Mouse (Mus musculus) layer of hippocampus, postnatal 14 days (tissue): ENCODE data around the gene Rnf180. TPM values are rescaled to one million over a fixed set of nuclear protein-coding genes. Genes with fewer than 3 reads are reported as not detected.

Experiments
- DNase-seq, 2 experiments: peaks; one replicate each; pipeline ENCODE4 v3.0.0; 2021 to 2022; ENCODE audit warnings: low spot score in 2 of 2, mixed read lengths in 1 of 2
- total RNA-seq, 2 experiments: library from RNA; stranded (reverse); gene quantifications; 2 replicates each; pipeline ENCODE4 v1.2.3; 2021

Rnf180 gene
- total RNA-seq, 2 experiments from 2014 or later: 20.3 to 21.0 TPM

- DNase-seq: no peak
Measured at GRCm38 (mm10) chr13:105256757-105257433, 37.7 kb downstream of the Rnf180 start.

GRCm38 (mm10) chr13:105250767-105251166, 43.8 kb downstream of the Rnf180 start:
- peak in 1 of 2 experiments; percentile 20 for DNase-seq

DNA sequence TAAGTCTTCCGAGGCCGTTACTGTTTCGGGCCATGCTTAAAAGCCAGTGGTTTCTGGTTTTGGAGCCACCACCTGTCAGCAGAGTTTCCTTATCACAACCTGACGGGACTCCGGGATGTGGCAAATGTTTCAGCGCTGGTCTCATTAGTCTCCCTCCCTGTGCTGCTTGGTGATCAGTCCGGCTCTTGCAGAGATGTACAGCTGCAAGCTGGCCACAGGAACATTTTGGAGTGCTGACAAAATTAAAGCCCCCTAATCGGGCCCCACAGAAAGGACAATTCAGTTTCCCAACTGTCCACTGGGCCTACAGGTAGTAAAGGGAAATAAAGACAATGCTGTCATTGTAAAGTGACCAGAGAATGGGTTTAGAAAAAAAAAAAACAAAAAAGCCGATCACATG, 44.4 kb downstream of the Rnf180 start:
- DNase-seq: peak in 1 of 2 experiments; percentile 16

DNA sequence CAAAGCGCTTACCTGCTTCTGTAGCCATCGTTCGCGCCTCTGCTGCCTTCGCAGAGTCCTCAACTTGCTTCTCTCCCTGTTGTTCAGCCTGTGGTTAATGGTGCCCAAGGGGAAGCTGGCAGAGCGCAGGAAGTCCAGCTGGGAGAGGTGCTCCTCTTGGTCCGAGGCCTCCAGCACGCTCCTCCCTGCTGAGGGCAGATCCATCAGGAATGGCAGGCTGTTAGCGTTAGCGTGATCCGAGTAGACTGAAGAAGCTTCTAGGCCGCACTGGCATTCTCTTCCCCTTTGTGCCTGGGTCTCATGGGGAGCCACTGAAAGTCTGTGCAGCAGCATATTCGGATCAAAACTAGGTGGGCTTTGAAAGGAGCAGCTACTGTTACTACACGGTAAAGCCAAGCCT, 45.0 kb downstream of the Rnf180 start:
- peak; percentile 23 to 36 for DNase-seq

DNA sequence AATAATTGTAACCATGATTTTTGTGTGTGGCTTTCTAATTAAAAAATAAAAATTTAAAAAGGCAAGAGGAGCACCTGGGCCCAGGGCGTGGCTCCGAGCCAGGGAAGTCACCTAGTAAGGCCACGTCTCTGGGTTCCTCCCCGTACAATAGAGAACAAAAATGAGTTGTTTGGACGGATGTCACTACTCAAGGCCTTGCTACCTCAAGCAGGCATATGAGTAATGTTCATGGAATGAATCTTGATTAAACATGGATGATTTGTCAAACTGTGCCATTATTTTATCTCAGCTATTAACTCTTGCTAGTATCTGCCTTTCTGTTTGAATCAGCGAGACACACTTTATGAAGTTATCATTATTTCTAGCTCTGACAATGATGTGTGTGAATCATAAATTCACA, 46.9 kb downstream of the Rnf180 start:
- no peak for DNase-seq

DNA sequence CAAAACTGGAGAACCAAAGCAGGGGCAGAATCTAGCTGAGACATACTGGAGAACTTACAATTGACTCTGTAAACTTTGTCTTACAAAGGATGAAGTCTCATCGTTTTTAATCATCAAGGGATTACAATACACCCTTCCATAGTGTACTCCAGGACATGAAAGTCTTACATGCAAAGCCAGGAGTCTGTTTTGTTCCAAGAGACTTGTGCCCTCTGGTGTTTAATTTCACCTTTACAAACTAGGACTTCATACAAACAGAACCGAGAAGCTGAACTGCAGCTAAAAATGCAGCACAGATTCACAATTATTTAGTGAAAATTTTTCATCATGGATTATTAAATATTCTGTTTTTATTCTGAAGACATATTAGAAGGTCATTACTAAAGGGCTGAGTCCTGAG, 53.8 kb downstream of the Rnf180 start:
- DNase-seq: no peak

- no peak for DNase-seq
Measured at GRCm38 (mm10) chr13:105227126-105227525, 67.5 kb downstream of the Rnf180 start.

DNA sequence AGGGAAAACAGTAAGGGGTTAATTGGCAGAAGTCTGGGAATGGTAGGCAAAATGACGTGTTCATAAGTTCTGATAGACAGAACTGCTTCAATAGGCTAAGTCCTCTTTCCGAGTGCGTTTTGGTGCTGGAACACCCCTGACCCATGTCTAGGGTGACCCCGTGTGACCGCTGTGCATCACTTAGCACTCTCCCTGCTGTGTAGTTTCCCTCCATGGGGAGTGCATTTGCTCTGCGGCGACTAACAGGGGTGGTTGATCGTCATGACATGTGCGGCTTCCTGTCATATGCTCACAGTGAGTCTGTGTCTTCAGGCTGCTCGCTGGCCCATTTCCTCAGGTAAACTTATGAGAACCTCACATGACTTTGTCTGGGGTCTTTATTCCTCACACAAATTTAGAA, 70.6 kb downstream of the Rnf180 start:
- DNase-seq: no peak

DNA sequence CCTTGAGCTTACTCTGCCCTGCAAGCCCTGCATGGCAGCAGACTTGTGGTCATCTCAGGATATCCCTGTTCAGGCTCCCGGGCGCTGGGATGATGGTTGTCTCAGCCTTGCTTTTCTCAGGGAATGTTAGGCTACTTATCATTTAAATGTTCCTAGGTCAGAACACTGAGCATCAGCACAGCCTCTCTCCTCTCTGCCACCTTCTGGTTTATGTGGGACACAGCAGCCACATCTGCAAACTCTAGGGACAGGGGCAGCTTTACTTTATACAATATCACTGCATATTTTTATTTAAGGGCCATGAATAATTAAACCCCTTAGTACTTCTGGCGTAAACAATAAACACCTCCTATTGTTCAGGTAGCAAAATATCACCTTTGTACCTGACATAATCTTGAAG, 71.5 kb downstream of the Rnf180 start:
- DNase-seq: peak in 1 of 2 experiments; percentile 26

- DNase-seq: no peak
Measured at GRCm38 (mm10) chr13:105222016-105222725, 72.4 kb downstream of the Rnf180 start.

DNA sequence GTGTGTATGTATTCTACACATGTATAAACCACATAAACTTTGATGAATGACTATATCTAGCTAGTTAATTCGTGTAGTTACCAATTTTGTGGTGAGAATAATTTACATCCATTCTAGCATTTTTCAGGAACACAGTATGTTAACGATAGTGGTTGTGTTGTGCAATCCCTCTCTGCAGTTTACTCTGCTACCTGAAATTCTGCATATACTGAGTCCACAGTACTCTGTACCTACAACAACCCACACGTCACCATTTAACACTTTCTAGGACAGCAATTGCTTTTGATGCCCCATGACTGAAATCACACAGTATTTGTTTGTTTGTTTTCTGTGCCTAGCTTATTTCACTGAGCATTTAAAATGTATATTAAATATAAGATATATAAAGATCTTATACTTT, 83.9 kb downstream of the Rnf180 start:
- DNase-seq: no peak

DNA sequence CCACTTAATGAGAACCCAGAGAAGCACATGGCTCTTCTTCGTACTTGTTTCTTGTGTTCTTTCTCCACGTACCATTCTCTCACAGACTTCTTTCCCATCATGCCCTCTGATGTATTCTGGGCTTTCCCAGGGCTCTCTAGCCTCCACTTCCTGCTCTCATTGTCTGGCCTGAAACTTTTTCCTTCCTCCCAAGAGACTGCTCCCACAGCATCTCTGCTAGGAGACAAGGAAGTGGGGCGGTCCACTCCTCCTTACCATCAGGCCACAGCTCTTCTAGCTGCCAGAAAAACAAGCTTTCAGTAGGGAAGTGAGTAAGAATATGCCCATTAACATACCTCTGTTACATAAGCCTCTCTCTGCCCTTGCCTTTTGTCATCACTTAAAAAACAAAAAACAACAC, 90.8 kb downstream of the Rnf180 start:
- DNase-seq: no peak

GRCm38 (mm10) chr13:105198658-105199057, 96.0 kb downstream of the Rnf180 start:
- no peak for DNase-seq

DNA sequence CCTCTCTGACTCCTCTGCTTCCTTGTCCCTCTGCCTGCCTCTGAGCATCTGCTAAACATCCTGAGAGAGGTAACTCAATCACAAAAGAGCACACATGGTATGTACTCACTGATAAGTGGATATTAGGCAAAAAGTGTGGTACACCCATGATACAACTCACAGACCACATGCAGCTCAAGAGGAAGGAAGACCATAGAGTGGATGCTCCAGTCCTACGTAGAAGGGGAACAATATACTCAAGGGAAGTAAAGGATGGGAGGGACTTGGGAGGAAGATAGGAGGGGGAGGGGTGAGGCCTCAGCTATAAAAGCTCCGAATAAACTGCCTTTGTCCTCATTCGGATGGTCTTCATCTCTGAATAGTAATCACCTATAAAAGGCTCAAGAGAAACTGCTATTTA, 96.6 kb downstream of the Rnf180 start:
- no peak for DNase-seq

DNA sequence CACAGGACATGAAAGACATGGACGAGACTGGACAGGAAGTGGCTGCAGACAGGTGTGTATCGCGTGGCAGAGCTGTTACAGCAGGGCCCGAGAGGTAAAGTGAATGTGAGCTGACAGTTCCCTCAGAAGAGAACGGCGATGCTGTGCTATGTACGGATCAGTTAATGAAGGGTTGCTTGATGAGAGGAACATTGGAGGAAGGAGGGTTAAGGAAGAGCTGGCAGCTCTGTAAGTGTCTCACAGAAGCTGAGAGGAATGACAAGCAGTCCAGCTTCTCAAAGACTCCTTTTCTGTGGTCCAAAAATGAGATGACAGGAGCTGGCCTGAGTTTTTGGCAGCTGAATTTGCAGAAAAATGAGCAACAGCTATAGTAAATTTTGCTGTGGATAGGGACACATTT, 101.0 kb downstream of the Rnf180 start:
- DNase-seq: peak; percentile 9 to 41

GRCm38 (mm10) chr13:105188730-105189129, 105.9 kb downstream of the Rnf180 start:
- DNase-seq: no peak

DNA sequence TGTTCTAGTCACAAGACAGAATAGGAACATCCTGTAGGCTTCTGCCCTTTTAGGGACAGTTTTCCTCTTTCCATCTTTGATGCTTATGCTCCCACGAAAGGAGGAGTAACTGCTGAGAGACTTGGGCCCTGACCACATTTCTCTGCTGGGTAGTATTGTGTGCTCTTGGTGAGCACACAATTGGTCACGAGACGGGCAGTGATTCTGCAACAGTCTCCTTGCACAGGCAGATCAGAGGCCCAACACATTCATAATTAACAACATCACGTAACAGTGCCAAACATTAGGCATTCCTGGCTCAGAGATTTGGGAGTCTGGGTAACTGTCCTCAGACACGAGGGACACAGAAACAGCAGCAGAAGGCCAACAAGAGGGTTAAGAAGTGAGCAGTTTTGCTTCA, 113.8 kb downstream of the Rnf180 start:
- peak in 1 of 2 experiments; percentile 8 for DNase-seq

DNA sequence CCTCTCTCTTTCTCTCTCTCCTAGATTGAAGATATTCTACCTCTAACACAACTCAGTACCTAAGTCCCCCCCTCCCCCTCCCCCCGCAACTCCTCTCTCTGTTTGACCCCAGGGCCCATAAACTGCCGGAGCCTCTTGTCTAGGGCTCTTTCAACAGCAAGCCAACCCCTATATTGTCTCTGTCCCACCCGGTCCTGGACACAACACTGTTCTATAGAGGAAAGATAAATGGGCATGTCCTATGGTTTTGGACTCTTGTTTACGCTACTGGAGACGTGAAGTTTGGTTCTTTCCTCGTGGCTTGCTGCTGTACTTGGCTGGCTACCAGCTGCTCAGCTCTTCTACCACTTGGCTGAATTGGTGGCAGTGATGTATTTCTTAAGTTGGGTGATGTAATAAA, 129.2 kb downstream of the Rnf180 start:
- no peak for DNase-seq

- DNase-seq: peak in 1 of 2 experiments; percentile 3
Measured at GRCm38 (mm10) chr13:105153955-105154354, 140.7 kb downstream of the Rnf180 start.

- DNase-seq: no peak
Measured at GRCm38 (mm10) chr13:105150006-105150405, 144.6 kb downstream of the Rnf180 start.

DNA sequence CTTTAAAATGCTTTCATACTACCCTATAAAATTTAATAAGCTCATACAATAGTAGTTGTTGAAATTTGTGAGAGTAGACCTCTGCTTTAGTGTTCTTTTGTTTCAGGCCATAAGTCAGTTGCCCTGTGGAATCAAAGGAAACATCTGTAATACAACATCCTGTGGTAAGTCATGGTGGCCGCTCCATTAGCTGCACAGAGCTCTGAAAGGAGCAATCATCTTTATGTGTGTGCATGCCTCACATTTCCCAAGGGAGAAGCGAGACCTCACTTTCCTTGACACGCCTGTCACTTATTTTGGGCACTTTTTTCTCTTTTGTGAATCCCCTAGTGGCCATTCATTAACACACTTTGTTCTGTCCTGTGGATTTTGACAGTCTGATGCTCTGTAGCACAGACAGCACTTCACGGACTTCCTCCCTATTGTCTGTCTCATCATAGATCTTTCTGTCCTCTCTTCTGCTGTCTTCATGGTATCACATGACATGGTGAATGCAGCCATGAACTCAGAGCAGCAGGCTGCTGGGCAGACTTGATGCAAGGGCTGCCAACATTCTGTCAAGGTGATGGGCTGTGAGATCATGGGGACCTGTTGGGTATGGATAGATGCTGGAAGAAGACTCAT, 146.7 kb downstream of the Rnf180 start:
- no peak for DNase-seq

- no peak for DNase-seq
Measured at GRCm38 (mm10) chr13:105146827-105147226, 147.8 kb downstream of the Rnf180 start.
